In genomic region chr6:146434217-146434616, GRCm38 (mm10) we compare ENCODE assay signal across 22 mouse cellular contexts.
DNase-seq lines count a peak whose midpoint lies in the region; ATAC-seq and TF ChIP-seq lines count a peak whose summit lies in the region.
"Had no signal": no experiment of that assay in that cellular context is flagged by ENCODE, and none has a peak within 500 bp of the region (broad histone marks: within the 10 kb centered on the region; RNA-seq: fewer than 3 reads in every experiment).

No protein-coding gene starts in this region.

- no peak overlapping the region for H3K4me3 ChIP-seq in G1E (ENCODE audit: low read depth, low read length)
- H3K4me3 ChIP-seq: embryonic facial prominence, embryonic 10.5 days; gastrocnemius, adult 2 months; heart, embryonic 10.5 days; hindbrain, embryonic 13.5 days had no signal

- H3K4me1 ChIP-seq in G1E (ENCODE audit: insufficient read depth, low read depth, low read length): peaks cover 62% of the 10 kb centered on the region

- no peaks in the 10 kb centered on the region for H3K9me3 ChIP-seq in G1E (replicated peaks)
- H3K9me3 ChIP-seq: embryonic facial prominence, embryonic 10.5 days; heart, embryonic 10.5 days; hindbrain, embryonic 13.5 days had no signal

- ATAC-seq in G1E (ENCODE audit: extremely low read depth, insufficient number of reproducible peaks, low FRiP score, poor library complexity, severe bottlenecking): peak; percentile 45
- peak; percentile 40 for ATAC-seq in inflammation-experienced regulatory T-cells, adult 6 months
- ATAC-seq: forebrain, embryonic 14.5 days; hindbrain, postnatal 0 days; intestine, embryonic 16.5 days had no signal

- no peaks in the 10 kb centered on the region for H3K36me3 ChIP-seq in G1E (replicated peaks)
- H3K36me3 ChIP-seq: embryonic facial prominence, embryonic 10.5 days; heart, embryonic 10.5 days; hindbrain, embryonic 13.5 days had no signal

- peak; percentile 47 for DNase-seq in CD4-positive helper T cell, adult 2 months (ENCODE audit: low read depth, low spot score)
- no peak for DNase-seq in G1E (ENCODE audit: low spot score)
- peak; percentile 28 for DNase-seq in naive thymus-derived CD4-positive, alpha-beta T cell, adult 2 months (ENCODE audit: low read depth)
- no peak for DNase-seq in retina, postnatal 1 day
- no peak for DNase-seq in adrenal gland, adult (ENCODE audit: inconsistent age in 2 of 2, low spot score in 1 of 2)
- DNase-seq in spleen, postnatal 14 days (ENCODE audit: low spot score in 2 of 2): no peak
- DNase-seq: adrenal gland, postnatal 14 days; cerebellum, adult 18-20 months; cerebellum, adult 9-11 months; cerebellum, postnatal 36 days; gastrocnemius, adult 2 months; gastrocnemius, postnatal 25 days; heart, adult 18-20 months; heart, postnatal 10 days had no signal

- H3K27me3 ChIP-seq in G1E (ENCODE audit: insufficient read depth, low read length): peaks cover 2% of the 10 kb centered on the region; the same call in 1 of the 2 replicates
- H3K27me3 ChIP-seq: CH12.LX; hindbrain, embryonic 13.5 days had no signal

- no peak for TF ChIP-seq CTCF in G1E (IDR thresholded peaks at IDR 0.05; ENCODE audit: low read depth, low read length)

Comparison
In these comparisons a context has a peak if more than half of its experiments do, and no peak if none do; other contexts are left out.
1. DNase-seq: peak in CD4-positive helper T cell, adult 2 months (single experiment) and naive thymus-derived CD4-positive, alpha-beta T cell, adult 2 months (single experiment); none in G1E (single experiment), retina, postnatal 1 day (single experiment), adrenal gland, adult (0 of 2) and spleen, postnatal 14 days (0 of 2).